Mouse (Mus musculus) stomach, embryonic 16.5 days (tissue): ENCODE results near the gene Tmem44. TPM values are rescaled to one million over a fixed set of nuclear protein-coding genes. Genes with fewer than 3 reads are reported as not detected.

Source experiments
- ATAC-seq: fragments of 200-750 bp; cut with Nextera tagmentation; 2 replicates; pipeline ENCODE4 v1.8.0; 2017; ENCODE audit warnings: moderate number of reproducible peaks, moderate TSS enrichment; ENCODE audit not compliant: insufficient read depth, low FRiP score
- H3K27ac ChIP-seq: fragments of 300-500 bp; sonication (generic); 2 replicates; pipeline ENCODE4 v1.5.1; 2014; ENCODE audit warnings: low read length
- H3K27me3 ChIP-seq: fragments of 300-500 bp; sonication (generic); 2 replicates; pipeline ENCODE4 v1.6.1; 2014; ENCODE audit warnings: low read length, control low read depth, mixed read lengths; ENCODE audit not compliant: control insufficient read depth, insufficient read depth
- H3K36me3 ChIP-seq: fragments of 300-500 bp; sonication (generic); 2 replicates; pipeline ENCODE4 v1.6.1; 2014; ENCODE audit warnings: low read length; ENCODE audit not compliant: control insufficient read depth, insufficient read depth
- H3K4me1 ChIP-seq: fragments of 300-500 bp; sonication (generic); 2 replicates; pipeline ENCODE4 v1.6.1; 2014; ENCODE audit warnings: low read length, control low read depth, mixed read lengths; ENCODE audit not compliant: control insufficient read depth, insufficient read depth
- H3K4me2 ChIP-seq: fragments of 300-500 bp; sonication (generic); 2 replicates; pipeline ENCODE4 v1.6.1; 2014; ENCODE audit warnings: low read depth, low read length, mixed read lengths
- H3K4me3 ChIP-seq: fragments of 300-500 bp; sonication (generic); replicated peaks from 2 replicates; pipeline ENCODE4 v1.5.1; 2014; ENCODE audit warnings: mild to moderate bottlenecking, low read length
- H3K9ac ChIP-seq: fragments of 300-500 bp; sonication (generic); 2 replicates; pipeline ENCODE4 v1.6.1; 2014; ENCODE audit warnings: low read length
- H3K9me3 ChIP-seq: fragments of 300-500 bp; sonication (generic); replicated peaks from 2 replicates; pipeline ENCODE4 v1.6.1; 2016; ENCODE audit warnings: low read length, control low read depth; ENCODE audit not compliant: control insufficient read depth
- WGBS: fragments of 180-500 bp; shearing (Covaris S2); extraction: QIAGEN DNeasy Blood & Tissue Kit; methylation state at CpG from one replicate; pipeline ENCODE4 v1.1.7; 2014; 5-methylcytosine and 5-hydroxymethylcytosine counted together
- polyA plus RNA-seq: library from polyadenylated mRNA; unstranded; fragments of >200 nt; fragmentation: Nextera tagmentation; extraction: Ambion mirVana; gene quantifications from 2 replicates; pipeline ENCODE4 v1.2.1, GENCODE M21; 2015

Gene Tmem44
- polyA plus RNA-seq, 1 experiment from 2014 or later = 11.0 TPM

GRCm38 (mm10) chr16:30508738-30509137 is 41.9 kb downstream of the Tmem44 start:
- no peaks in the 10 kb centered on the region for H3K27me3 ChIP-seq
- H3K36me3 ChIP-seq = no peaks in the 10 kb centered on the region
- H3K27ac ChIP-seq = no peak overlapping the region
- no peak overlapping the region for H3K4me2 ChIP-seq
- no peak overlapping the region for H3K4me3 ChIP-seq
- H3K4me1 ChIP-seq = peaks cover 18% of the 10 kb centered on the region
- WGBS = 90% methylated on average over 9 of the region's 9 CpGs
- H3K9ac ChIP-seq = no peak overlapping the region
- ATAC-seq = no peak
- no peaks in the 10 kb centered on the region for H3K9me3 ChIP-seq

DNA sequence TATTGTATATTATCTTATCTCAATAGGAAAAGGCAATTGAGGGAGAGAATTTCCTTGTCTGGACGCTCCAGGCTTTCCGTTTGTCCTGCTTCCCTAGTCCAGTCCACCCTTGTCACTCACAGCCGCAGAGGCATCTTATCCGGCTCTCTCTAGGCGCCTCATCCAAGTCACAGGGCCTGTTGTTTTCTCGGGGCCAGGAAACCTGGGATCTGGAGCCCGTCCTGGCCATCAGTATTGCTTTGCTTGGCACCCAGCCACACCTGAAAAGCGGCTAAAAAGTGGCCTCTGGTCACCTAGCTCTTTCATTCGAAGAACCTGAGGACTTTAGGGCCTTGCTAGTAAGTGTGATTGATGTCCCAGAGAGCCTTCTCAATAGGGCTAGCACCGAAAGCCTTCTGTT is 43.5 kb downstream of the Tmem44 start:
- ATAC-seq = no peak
- no peak overlapping the region for H3K4me2 ChIP-seq
- H3K4me3 ChIP-seq = no peak overlapping the region
- H3K27ac ChIP-seq = no peak overlapping the region
- 0 out of 2 replicates have a peak overlapping the region, but pooled peaks have one; percentile 7 for H3K9ac ChIP-seq
- no peaks in the 10 kb centered on the region for H3K27me3 ChIP-seq
- WGBS = 42% methylated on average over 10 of the region's 10 CpGs
- no peaks in the 10 kb centered on the region for H3K36me3 ChIP-seq
- no peaks in the 10 kb centered on the region for H3K9me3 ChIP-seq
- H3K4me1 ChIP-seq = peaks cover 8% of the 10 kb centered on the region

DNA sequence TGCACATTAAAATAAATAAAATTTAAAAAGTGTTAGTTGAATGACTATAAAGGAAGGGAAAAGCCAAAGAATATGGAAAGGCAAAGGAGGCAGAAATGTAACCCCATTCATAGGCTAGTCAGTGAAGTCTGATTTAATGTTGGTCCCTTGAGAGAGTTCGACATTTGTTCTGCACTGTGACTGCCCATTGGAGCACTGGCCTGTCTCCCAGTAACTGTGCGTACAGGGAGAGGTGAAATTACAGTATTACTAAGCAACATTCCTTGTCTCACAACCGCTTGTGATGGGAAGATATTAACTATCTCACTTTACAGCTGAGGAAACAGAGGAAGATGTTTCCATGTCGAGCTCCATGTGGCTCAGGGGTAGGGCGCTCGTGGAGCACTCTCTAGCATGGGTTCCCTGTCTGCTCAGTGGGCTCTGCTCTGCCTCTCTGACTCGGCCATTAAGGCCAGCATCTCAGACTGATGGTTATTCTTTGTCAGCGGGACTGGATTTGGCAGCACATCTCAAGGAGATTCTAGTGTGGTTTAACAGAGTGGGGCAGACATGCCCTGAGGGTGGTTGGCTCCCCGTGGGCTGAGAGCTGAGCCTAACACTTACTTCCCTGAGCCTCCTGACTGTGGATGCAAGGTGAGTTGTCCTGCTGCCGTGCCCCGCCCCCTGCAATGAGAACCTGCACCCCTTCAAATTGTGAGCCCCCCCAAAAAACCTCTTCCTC is 45.2 kb downstream of the Tmem44 start:
- Histone ChIP-seq H3K27me3 (no peaks in the 10 kb centered on the region), H3K9ac (no peak overlapping the region), H3K4me3 (no peak overlapping the region), H3K27ac (no peak overlapping the region), H3K4me1 (no peaks in the 10 kb centered on the region), H3K4me2 (no peak overlapping the region), H3K9me3 (no peaks in the 10 kb centered on the region), H3K36me3 (no peaks in the 10 kb centered on the region)
- 75% methylated on average over 11 of the region's 11 CpGs for WGBS
- ATAC-seq = no peak

DNA sequence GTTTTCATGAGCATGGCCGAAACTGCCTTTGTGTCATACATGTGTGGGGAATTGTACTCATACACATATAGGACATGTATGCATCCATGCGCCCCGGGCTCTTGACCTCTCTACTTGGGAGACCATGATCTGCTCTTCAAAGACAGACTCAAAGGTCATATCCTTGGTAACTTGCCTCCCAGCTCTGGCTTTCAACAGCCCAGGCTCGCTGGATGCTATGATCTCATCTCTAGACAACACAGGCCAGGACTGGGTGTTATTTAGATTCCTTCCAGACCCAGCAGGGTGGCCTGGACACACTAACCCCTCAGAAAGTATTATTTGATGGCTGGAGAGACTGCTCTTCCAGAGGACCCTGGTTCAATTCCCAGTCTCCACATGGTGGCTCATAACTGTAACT is 45.8 kb downstream of the Tmem44 start:
- H3K36me3 ChIP-seq = no peaks in the 10 kb centered on the region

GRCm38 (mm10) chr16:30503958-30504357 is 46.7 kb downstream of the Tmem44 start:
- peak; percentile 23 for ATAC-seq
- no peaks in the 10 kb centered on the region for H3K27me3 ChIP-seq
- H3K9me3 ChIP-seq = no peaks in the 10 kb centered on the region
- peaks cover 6% of the 10 kb centered on the region; the same call in 1 of the 2 replicates for H3K4me1 ChIP-seq
- H3K9ac ChIP-seq = no peak overlapping the region
- no peaks in the 10 kb centered on the region for H3K36me3 ChIP-seq
- 15% methylated on average over 15 of the region's 15 CpGs for WGBS
- H3K27ac ChIP-seq = no peak overlapping the region
- H3K4me2 ChIP-seq = no peak overlapping the region
- H3K4me3 ChIP-seq = no peak overlapping the region

More for the DNA sequence above, 45.8 kb downstream of the Tmem44 start:
- H3K4me2 ChIP-seq = no peak overlapping the region
- no peak overlapping the region for H3K4me3 ChIP-seq
- WGBS = 72% methylated on average over 4 of the region's 4 CpGs
- H3K4me1 ChIP-seq = no peaks in the 10 kb centered on the region
- no peak overlapping the region for H3K9ac ChIP-seq
- no peak overlapping the region for H3K27ac ChIP-seq
- H3K9me3 ChIP-seq = no peaks in the 10 kb centered on the region
- no peaks in the 10 kb centered on the region for H3K27me3 ChIP-seq
- ATAC-seq = no peak

- H3K27me3 ChIP-seq = no peaks in the 10 kb centered on the region
- peak; percentile 55; the same call in 1 of the 2 replicates for ATAC-seq
- peak overlapping the region; percentile 24 for H3K4me3 ChIP-seq
- WGBS = 18% methylated on average over 25 of the region's 25 CpGs
- H3K9me3 ChIP-seq = no peaks in the 10 kb centered on the region
- H3K27ac ChIP-seq = peak overlapping the region; percentile 64
- no peaks in the 10 kb centered on the region for H3K36me3 ChIP-seq
- H3K4me1 ChIP-seq = peaks cover 6% of the 10 kb centered on the region; the same call in 1 of the 2 replicates
- peak overlapping the region; percentile 60 for H3K9ac ChIP-seq
- H3K4me2 ChIP-seq = peak overlapping the region; percentile 50
Measured at GRCm38 (mm10) chr16:30502221-30502891, 48.3 kb downstream of the Tmem44 start.

- Histone ChIP-seq H3K9ac (0 out of 2 replicates have a peak overlapping the region, but pooled peaks have one; percentile 47), H3K9me3 (no peaks in the 10 kb centered on the region), H3K4me3 (no peak overlapping the region), H3K27ac (peak overlapping the region; percentile 64; the same call in 1 of the 2 replicates), H3K4me2 (no peak overlapping the region), H3K27me3 (no peaks in the 10 kb centered on the region), H3K36me3 (no peaks in the 10 kb centered on the region), H3K4me1 (peaks cover 6% of the 10 kb centered on the region; the same call in 1 of the 2 replicates)
- ATAC-seq = no peak
- 61% methylated on average over 5 of the region's 5 CpGs for WGBS
Measured at GRCm38 (mm10) chr16:30501621-30502020, 49.0 kb downstream of the Tmem44 start.

DNA sequence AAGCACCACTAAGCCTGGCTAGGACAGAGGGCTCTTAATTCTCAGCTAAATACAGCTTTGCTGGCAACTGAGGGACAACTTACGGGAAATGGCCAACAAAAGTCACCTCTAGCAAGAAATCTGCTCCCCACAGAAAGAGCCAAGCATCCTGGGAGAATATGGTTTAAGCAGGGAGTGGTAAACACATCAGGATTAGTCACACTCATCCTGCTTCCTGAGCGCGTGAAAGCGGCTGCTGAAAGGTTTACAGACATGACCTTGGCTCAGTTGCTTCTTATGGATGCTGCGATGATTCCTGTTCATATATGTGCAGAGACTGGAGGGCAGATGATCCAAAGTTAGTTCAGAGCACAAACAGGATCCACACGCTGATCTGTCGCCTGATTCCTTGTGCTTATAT is 50.4 kb downstream of the Tmem44 start:
- Histone ChIP-seq H3K9ac (no peak overlapping the region), H3K27ac (no peak overlapping the region), H3K4me1 (peaks cover 6% of the 10 kb centered on the region; the same call in 1 of the 2 replicates), H3K36me3 (no peaks in the 10 kb centered on the region), H3K27me3 (no peaks in the 10 kb centered on the region), H3K4me2 (no peak overlapping the region), H3K4me3 (no peak overlapping the region), H3K9me3 (no peaks in the 10 kb centered on the region)
- 78% methylated on average over 7 of the region's 7 CpGs for WGBS
- ATAC-seq = no peak
